Mouse (Mus musculus): Measurements from ENCODE around the gene Vamp3. TPM values are rescaled to one million over a fixed set of nuclear protein-coding genes. Genes with fewer than 3 reads are reported as not detected.

Vamp3 gene
- 92.2 and 99.7 TPM in 2 replicates for polyA plus RNA-seq (2015; fragmentation: Nextera tagmentation; extraction: Ambion mirVana)

- DNase-seq (ENCODE audit: low spot score) (peak; percentile 100), ATAC-seq (replicated peaks; ENCODE audit: low FRiP score, low read depth) (peak; percentile 99)
- Histone ChIP-seq H3K4me2 (ENCODE audit: low read length) (peak within 1 kb of the TSS; percentile 62), H3K4me1 (replicated peaks; ENCODE audit: insufficient read depth, low read length) (0 out of 2 replicates have a peak, but pooled peaks cover 3% of the 10 kb centered on the region), H3K4me3 (replicated peaks; ENCODE audit: low read depth, low read length) (peak within 1 kb of the TSS; percentile 85), H3K27me3 (ENCODE audit: insufficient read depth, low read length) (no peaks in the 10 kb centered on the region), H3K9me3 (replicated peaks; ENCODE audit: low read length) (no peaks in the 10 kb centered on the region), H3K36me3 (ENCODE audit: insufficient read depth, low read length) (peaks cover 5% of the 10 kb centered on the region; the same call in 1 of the 2 replicates), H3K27ac (peak within 1 kb of the TSS; percentile 94), H3K9ac (ENCODE audit: low read depth, low read length) (peak within 1 kb of the TSS; percentile 91)
- peak; percentile 15; the same call in 1 of the 2 replicates for TF ChIP-seq CTCF (IDR thresholded peaks at IDR 0.05; ENCODE audit: low read depth)
- WGBS, result under 1% methylated on average over 114 of the region's 114 CpGs
These were observed at the start of gene Vamp3 for GRCm38 (mm10) chr4:151057347-151058321. Vamp3 (minus strand) TSS chr4:151057963.

- TF ChIP-seq CTCF (IDR thresholded peaks at IDR 0.05; ENCODE audit: low read depth), result no peak
- ATAC-seq (replicated peaks; ENCODE audit: low FRiP score, low read depth) (no peak), DNase-seq (ENCODE audit: low spot score) (no peak)
- Histone ChIP-seq H3K9me3 (replicated peaks; ENCODE audit: low read length) (no peaks in the 10 kb centered on the region), H3K27me3 (ENCODE audit: insufficient read depth, low read length) (peaks cover 12% of the 10 kb centered on the region; the same call in 1 of the 2 replicates), H3K4me2 (ENCODE audit: low read length) (no peak overlapping the region), H3K27ac (no peak overlapping the region), H3K4me1 (replicated peaks; ENCODE audit: insufficient read depth, low read length) (no peaks in the 10 kb centered on the region), H3K36me3 (ENCODE audit: insufficient read depth, low read length) (no peaks in the 10 kb centered on the region), H3K4me3 (replicated peaks; ENCODE audit: low read depth, low read length) (no peak overlapping the region), H3K9ac (ENCODE audit: low read depth, low read length) (no peak overlapping the region)
- 34% methylated on average over 10 of the region's 10 CpGs for WGBS
These were observed 48.7 kb upstream of the Vamp3 start for GRCm38 (mm10) chr4:151106468-151106867.

GRCm38 (mm10) chr4:151105886-151106285 is 48.1 kb upstream of the Vamp3 start:
- Histone ChIP-seq H3K9me3 (replicated peaks; ENCODE audit: low read length) (no peaks in the 10 kb centered on the region), H3K36me3 (ENCODE audit: insufficient read depth, low read length) (no peaks in the 10 kb centered on the region), H3K27ac (no peak overlapping the region), H3K4me1 (replicated peaks; ENCODE audit: insufficient read depth, low read length) (no peaks in the 10 kb centered on the region), H3K4me3 (replicated peaks; ENCODE audit: low read depth, low read length) (no peak overlapping the region), H3K4me2 (ENCODE audit: low read length) (no peak overlapping the region), H3K27me3 (ENCODE audit: insufficient read depth, low read length) (peaks cover 12% of the 10 kb centered on the region; the same call in 1 of the 2 replicates), H3K9ac (ENCODE audit: low read depth, low read length) (no peak overlapping the region)
- TF ChIP-seq CTCF (IDR thresholded peaks at IDR 0.05; ENCODE audit: low read depth), result no peak
- 76% methylated on average over 6 of the region's 6 CpGs for WGBS
- no peak for ATAC-seq (replicated peaks; ENCODE audit: low FRiP score, low read depth)
- DNase-seq (ENCODE audit: low spot score), result no peak

GRCm38 (mm10) chr4:151104147-151104546 is 46.4 kb upstream of the Vamp3 start:
- Histone ChIP-seq H3K9me3 (replicated peaks; ENCODE audit: low read length) (no peaks in the 10 kb centered on the region), H3K9ac (ENCODE audit: low read depth, low read length) (no peak overlapping the region), H3K4me3 (replicated peaks; ENCODE audit: low read depth, low read length) (no peak overlapping the region), H3K4me2 (ENCODE audit: low read length) (no peak overlapping the region), H3K27me3 (ENCODE audit: insufficient read depth, low read length) (0 out of 2 replicates have a peak, but pooled peaks cover 6% of the 10 kb centered on the region), H3K27ac (no peak overlapping the region), H3K4me1 (replicated peaks; ENCODE audit: insufficient read depth, low read length) (no peaks in the 10 kb centered on the region), H3K36me3 (ENCODE audit: insufficient read depth, low read length) (no peaks in the 10 kb centered on the region)
- 83% methylated on average over 10 of the region's 10 CpGs for WGBS
- no peak for DNase-seq (ENCODE audit: low spot score)
- ATAC-seq (replicated peaks; ENCODE audit: low FRiP score, low read depth), result no peak
- no peak for TF ChIP-seq CTCF (IDR thresholded peaks at IDR 0.05; ENCODE audit: low read depth)

- ATAC-seq (replicated peaks; ENCODE audit: low FRiP score, low read depth), result no peak
- Histone ChIP-seq H3K4me2 (ENCODE audit: low read length) (no peak overlapping the region), H3K27ac (no peak overlapping the region), H3K36me3 (ENCODE audit: insufficient read depth, low read length) (no peaks in the 10 kb centered on the region), H3K9ac (ENCODE audit: low read depth, low read length) (no peak overlapping the region), H3K9me3 (replicated peaks; ENCODE audit: low read length) (no peaks in the 10 kb centered on the region), H3K4me3 (replicated peaks; ENCODE audit: low read depth, low read length) (no peak overlapping the region), H3K27me3 (ENCODE audit: insufficient read depth, low read length) (0 out of 2 replicates have a peak, but pooled peaks cover 6% of the 10 kb centered on the region), H3K4me1 (replicated peaks; ENCODE audit: insufficient read depth, low read length) (no peaks in the 10 kb centered on the region)
- no peak for DNase-seq (ENCODE audit: low spot score)
- 79% methylated on average over 11 of the region's 11 CpGs for WGBS
- no peak for TF ChIP-seq CTCF (IDR thresholded peaks at IDR 0.05; ENCODE audit: low read depth)
These were observed 45.9 kb upstream of the Vamp3 start for GRCm38 (mm10) chr4:151103646-151104045.

GRCm38 (mm10) chr4:151097104-151097438 is 39.3 kb upstream of the Vamp3 start:
- DNase-seq (ENCODE audit: low spot score), result no peak
- Histone ChIP-seq H3K4me3 (replicated peaks; ENCODE audit: low read depth, low read length) (no peak overlapping the region), H3K9ac (ENCODE audit: low read depth, low read length) (no peak overlapping the region), H3K27ac (no peak overlapping the region), H3K27me3 (ENCODE audit: insufficient read depth, low read length) (no peaks in the 10 kb centered on the region), H3K9me3 (replicated peaks; ENCODE audit: low read length) (no peaks in the 10 kb centered on the region), H3K4me1 (replicated peaks; ENCODE audit: insufficient read depth, low read length) (no peaks in the 10 kb centered on the region), H3K36me3 (ENCODE audit: insufficient read depth, low read length) (no peaks in the 10 kb centered on the region), H3K4me2 (ENCODE audit: low read length) (no peak overlapping the region)
- no peak for TF ChIP-seq CTCF (IDR thresholded peaks at IDR 0.05; ENCODE audit: low read depth)
- WGBS, result 83% methylated on average over 11 of the region's 11 CpGs
- ATAC-seq (replicated peaks; ENCODE audit: low FRiP score, low read depth), result no peak

Measured in kidney, postnatal 0 days (tissue).